Mouse (Mus musculus): ENCODE data around the gene Jakmip3. TPM values are rescaled to one million over a fixed set of nuclear protein-coding genes. Genes with fewer than 3 reads are reported as not detected.

Gene Jakmip3
- polyA plus RNA-seq, 1 experiment from 2014 or later: 0.22 TPM

DNA sequence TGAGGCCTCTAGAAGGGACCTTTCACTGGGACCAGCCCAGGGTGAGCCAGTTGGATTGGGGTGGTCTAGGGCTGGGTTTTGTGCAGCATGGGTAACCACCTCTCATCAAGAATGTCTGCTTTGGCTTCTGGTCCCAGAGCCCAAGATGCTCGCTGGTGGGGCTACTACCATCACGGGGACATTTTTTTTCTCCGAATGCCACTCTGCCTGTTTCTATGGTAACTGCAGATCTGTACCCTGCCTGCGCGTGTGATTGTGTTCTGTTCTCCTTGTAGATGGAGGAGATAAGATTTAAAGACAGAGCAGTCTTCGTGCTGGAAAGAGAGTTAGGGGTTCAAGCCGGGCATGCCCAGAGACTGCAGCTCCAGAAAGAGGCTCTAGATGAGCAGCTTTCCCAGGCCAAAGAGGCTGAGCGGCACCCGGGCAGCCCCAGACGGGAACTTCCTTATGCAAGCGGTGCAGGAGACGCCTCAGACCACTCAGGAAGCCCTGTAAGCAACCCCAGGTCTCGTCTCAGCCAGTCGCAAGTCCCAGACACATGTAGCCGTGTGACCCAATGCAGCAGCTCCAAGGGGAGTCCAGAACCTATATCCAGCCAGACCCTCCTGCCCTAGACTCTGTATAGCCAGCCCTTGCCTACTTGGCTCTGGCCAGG, 76.8 kb downstream of the Jakmip3 start:
- Histone ChIP-seq H3K4me2 (replicated peaks; ENCODE audit: low read depth, low read length) (no peak overlapping the region), H3K4me1 (ENCODE audit: insufficient read depth, low read length) (no peaks in the 10 kb centered on the region), H3K27me3 (ENCODE audit: insufficient read depth, low read length) (no peaks in the 10 kb centered on the region), H3K9me3 (ENCODE audit: low read length) (no peaks in the 10 kb centered on the region), H3K9ac (replicated peaks; ENCODE audit: low read length) (no peak overlapping the region), H3K27ac (ENCODE audit: low read length) (no peak overlapping the region), H3K36me3 (ENCODE audit: insufficient read depth, low read length) (no peaks in the 10 kb centered on the region), H3K4me3 (ENCODE audit: low read length) (no peak overlapping the region)
- 70% methylated on average over 15 of the region's 15 CpGs for WGBS
- ATAC-seq (ENCODE audit: low FRiP score, low TSS enrichment): no peak

DNA sequence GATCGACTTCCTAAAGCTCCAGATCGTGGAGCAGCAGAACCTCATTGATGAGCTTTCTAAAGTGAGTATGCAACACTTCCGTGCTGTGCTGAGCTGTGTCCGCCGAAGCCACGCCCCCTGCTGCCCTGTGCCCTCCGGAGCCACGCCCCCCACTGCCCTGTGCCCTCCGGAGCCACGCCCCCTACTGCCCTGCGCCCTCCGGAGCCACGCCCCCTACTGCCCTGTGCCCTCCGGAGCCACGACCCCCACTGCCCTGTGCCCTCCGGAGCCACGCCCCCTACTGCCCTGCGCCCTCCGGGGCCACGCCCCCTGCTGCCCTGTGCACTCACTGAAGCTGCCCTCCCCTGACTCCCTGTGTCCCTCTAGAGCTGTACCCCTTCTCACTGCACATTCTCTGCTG, 80.4 kb downstream of the Jakmip3 start:
- Histone ChIP-seq H3K27ac (ENCODE audit: low read length) (no peak overlapping the region), H3K9me3 (ENCODE audit: low read length) (no peaks in the 10 kb centered on the region), H3K9ac (replicated peaks; ENCODE audit: low read length) (no peak overlapping the region; the same call in 1 of the 2 replicates), H3K4me2 (replicated peaks; ENCODE audit: low read depth, low read length) (peak overlapping the region; percentile 39), H3K4me3 (ENCODE audit: low read length) (0 out of 2 replicates have a peak overlapping the region, but pooled peaks have one; percentile 2), H3K27me3 (ENCODE audit: insufficient read depth, low read length) (no peaks in the 10 kb centered on the region), H3K36me3 (ENCODE audit: insufficient read depth, low read length) (no peaks in the 10 kb centered on the region), H3K4me1 (ENCODE audit: insufficient read depth, low read length) (0 out of 2 replicates have a peak, but pooled peaks cover 7% of the 10 kb centered on the region)
- no peak for ATAC-seq (ENCODE audit: low FRiP score, low TSS enrichment)
- WGBS: 10% methylated on average over 15 of the region's 20 CpGs

DNA sequence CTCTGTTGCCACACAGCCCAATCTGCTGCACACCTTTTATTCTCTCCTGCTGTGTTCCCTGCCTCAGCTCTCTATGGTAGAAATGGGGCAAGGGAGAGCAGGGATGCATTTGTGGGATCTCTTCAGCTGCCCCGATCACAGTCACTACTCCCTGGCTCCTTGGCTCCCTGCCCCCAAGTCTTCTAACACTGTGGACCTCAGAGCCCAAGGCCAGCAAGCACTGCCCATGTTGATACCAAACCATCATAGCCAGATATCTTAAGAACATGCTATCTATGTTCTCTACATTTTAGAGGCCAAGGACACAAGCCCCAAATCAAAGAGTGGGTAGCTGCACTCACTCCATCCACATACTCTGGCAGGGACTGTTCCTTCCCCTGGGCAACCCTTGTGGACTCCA, 80.8 kb downstream of the Jakmip3 start:
- H3K9ac ChIP-seq (replicated peaks; ENCODE audit: low read length): no peak overlapping the region
- 77% methylated on average over 1 of the region's 1 CpGs for WGBS
- no peak overlapping the region for H3K4me2 ChIP-seq (replicated peaks; ENCODE audit: low read depth, low read length)
- no peaks in the 10 kb centered on the region for H3K36me3 ChIP-seq (ENCODE audit: insufficient read depth, low read length)
- H3K4me1 ChIP-seq (ENCODE audit: insufficient read depth, low read length): 0 out of 2 replicates have a peak, but pooled peaks cover 7% of the 10 kb centered on the region
- no peak overlapping the region for H3K27ac ChIP-seq (ENCODE audit: low read length)
- H3K27me3 ChIP-seq (ENCODE audit: insufficient read depth, low read length): no peaks in the 10 kb centered on the region
- ATAC-seq (ENCODE audit: low FRiP score, low TSS enrichment): no peak
- H3K4me3 ChIP-seq (ENCODE audit: low read length): no peak overlapping the region
- no peaks in the 10 kb centered on the region for H3K9me3 ChIP-seq (ENCODE audit: low read length)

DNA sequence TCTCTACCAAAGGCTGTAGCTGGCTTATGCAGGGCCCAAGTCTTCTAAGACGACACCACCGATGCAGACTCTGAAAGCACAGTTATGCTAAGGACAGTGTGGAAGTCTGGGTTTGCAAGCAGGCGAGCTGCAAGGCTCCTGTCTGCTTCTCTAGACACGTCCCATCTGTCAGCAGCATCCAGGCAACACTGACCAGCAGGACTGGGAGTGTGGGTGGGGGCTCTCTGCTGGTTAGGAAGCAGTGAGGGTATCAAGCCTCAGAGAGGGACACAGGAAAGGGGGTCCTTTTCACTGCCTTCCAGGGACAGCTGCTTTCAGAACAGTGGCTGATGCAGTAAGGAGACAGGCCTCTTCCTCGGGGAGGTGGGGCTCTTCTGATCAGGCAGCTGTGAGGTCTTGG, 86.6 kb downstream of the Jakmip3 start:
- H3K4me2 ChIP-seq (replicated peaks; ENCODE audit: low read depth, low read length): no peak overlapping the region
- H3K4me3 ChIP-seq (ENCODE audit: low read length): no peak overlapping the region
- ATAC-seq (ENCODE audit: low FRiP score, low TSS enrichment): no peak; the same call in 1 of the 2 replicates
- no peaks in the 10 kb centered on the region for H3K27me3 ChIP-seq (ENCODE audit: insufficient read depth, low read length)
- WGBS: 52% methylated on average over 5 of the region's 5 CpGs
- H3K9me3 ChIP-seq (ENCODE audit: low read length): no peaks in the 10 kb centered on the region
- H3K4me1 ChIP-seq (ENCODE audit: insufficient read depth, low read length): 0 out of 2 replicates have a peak, but pooled peaks cover 7% of the 10 kb centered on the region
- no peak overlapping the region for H3K27ac ChIP-seq (ENCODE audit: low read length)
- no peaks in the 10 kb centered on the region for H3K36me3 ChIP-seq (ENCODE audit: insufficient read depth, low read length)
- no peak overlapping the region for H3K9ac ChIP-seq (replicated peaks; ENCODE audit: low read length)

DNA sequence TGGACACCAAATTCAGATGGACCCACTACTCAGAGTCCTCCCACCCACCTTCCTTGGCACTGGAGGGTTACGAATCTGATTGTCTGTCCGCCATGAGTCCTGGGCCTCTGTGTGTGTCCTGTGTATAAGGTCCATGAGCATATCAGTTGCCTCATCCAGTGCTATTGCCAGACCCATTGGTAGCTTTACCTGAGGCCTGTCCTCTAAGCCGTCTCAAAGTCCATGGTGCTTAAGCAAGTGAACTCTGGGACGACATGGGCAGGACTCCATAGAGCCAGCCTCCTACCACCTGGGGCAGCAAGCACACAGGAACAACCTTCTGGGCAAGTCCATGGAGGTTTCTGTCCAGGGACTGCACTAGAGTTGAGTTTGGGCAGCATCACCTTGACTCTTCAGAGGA, 90.7 kb downstream of the Jakmip3 start:
- H3K27ac ChIP-seq (ENCODE audit: low read length): no peak overlapping the region
- no peak for ATAC-seq (ENCODE audit: low FRiP score, low TSS enrichment)
- H3K4me2 ChIP-seq (replicated peaks; ENCODE audit: low read depth, low read length): no peak overlapping the region
- no peaks in the 10 kb centered on the region for H3K27me3 ChIP-seq (ENCODE audit: insufficient read depth, low read length)
- 96% methylated on average over 4 of the region's 4 CpGs for WGBS
- H3K4me1 ChIP-seq (ENCODE audit: insufficient read depth, low read length): no peaks in the 10 kb centered on the region
- H3K4me3 ChIP-seq (ENCODE audit: low read length): no peak overlapping the region
- H3K36me3 ChIP-seq (ENCODE audit: insufficient read depth, low read length): no peaks in the 10 kb centered on the region
- no peak overlapping the region for H3K9ac ChIP-seq (replicated peaks; ENCODE audit: low read length)
- no peaks in the 10 kb centered on the region for H3K9me3 ChIP-seq (ENCODE audit: low read length)

DNA sequence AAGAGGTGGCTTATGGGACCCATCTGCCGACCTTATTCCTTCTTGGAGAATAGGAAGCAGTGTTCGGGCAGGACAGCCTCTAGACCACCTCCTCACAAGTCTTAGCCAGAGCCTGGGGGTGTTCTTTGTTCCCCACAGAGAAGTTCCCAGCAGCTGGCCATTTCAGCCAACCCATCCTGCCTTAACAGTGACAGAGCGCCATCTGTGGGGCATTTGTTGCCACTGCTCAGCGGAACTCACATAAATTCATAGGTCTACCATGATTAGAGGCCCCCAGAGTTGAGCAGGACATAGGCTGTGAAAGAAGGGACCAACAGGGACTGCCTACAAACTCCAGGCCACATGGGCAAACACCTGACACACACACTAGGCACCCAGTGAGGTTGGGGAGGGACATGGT, 122.9 kb downstream of the Jakmip3 start:
- no peaks in the 10 kb centered on the region for H3K9me3 ChIP-seq (ENCODE audit: low read length)
- H3K4me1 ChIP-seq (ENCODE audit: insufficient read depth, low read length): no peaks in the 10 kb centered on the region
- H3K9ac ChIP-seq (replicated peaks; ENCODE audit: low read length): no peak overlapping the region
- ATAC-seq (ENCODE audit: low FRiP score, low TSS enrichment): no peak
- H3K27me3 ChIP-seq (ENCODE audit: insufficient read depth, low read length): no peaks in the 10 kb centered on the region; the same call in 1 of the 2 replicates
- no peak overlapping the region for H3K4me2 ChIP-seq (replicated peaks; ENCODE audit: low read depth, low read length)
- H3K27ac ChIP-seq (ENCODE audit: low read length): no peak overlapping the region
- H3K36me3 ChIP-seq (ENCODE audit: insufficient read depth, low read length): no peaks in the 10 kb centered on the region
- no peak overlapping the region for H3K4me3 ChIP-seq (ENCODE audit: low read length)
- 54% methylated on average over 4 of the region's 4 CpGs for WGBS

DNA sequence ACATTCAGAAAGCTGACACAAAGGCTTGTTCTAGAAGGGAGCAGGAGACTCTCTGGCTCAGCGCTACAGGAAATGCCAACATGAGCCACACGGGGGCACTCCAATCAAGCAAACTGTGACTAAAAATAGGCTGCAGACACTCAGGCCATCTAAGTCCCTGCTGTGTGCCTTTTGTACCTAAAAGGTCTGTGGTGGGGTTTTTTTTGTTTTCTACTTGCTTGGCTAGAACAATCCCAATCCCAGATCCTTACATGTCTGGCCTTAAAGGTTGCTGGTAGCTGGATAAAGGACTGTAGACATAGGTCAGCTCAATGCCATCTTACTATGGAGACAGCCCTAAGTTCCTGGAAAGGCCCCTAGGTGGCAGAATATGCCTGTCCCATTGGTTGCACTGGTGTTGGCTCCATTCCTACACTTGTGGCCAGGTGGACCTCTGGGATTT, 127.7 kb downstream of the Jakmip3 start:
- Histone ChIP-seq H3K4me1 (ENCODE audit: insufficient read depth, low read length) (no peaks in the 10 kb centered on the region), H3K9ac (replicated peaks; ENCODE audit: low read length) (no peak overlapping the region), H3K27ac (ENCODE audit: low read length) (no peak overlapping the region), H3K9me3 (ENCODE audit: low read length) (no peaks in the 10 kb centered on the region), H3K4me2 (replicated peaks; ENCODE audit: low read depth, low read length) (no peak overlapping the region), H3K36me3 (ENCODE audit: insufficient read depth, low read length) (no peaks in the 10 kb centered on the region), H3K27me3 (ENCODE audit: insufficient read depth, low read length) (no peaks in the 10 kb centered on the region; the same call in 1 of the 2 replicates), H3K4me3 (ENCODE audit: low read length) (no peak overlapping the region)
- peak; percentile 72 for ATAC-seq (ENCODE audit: low FRiP score, low TSS enrichment)
- 0% methylated on average over 2 of the region's 2 CpGs for WGBS

DNA sequence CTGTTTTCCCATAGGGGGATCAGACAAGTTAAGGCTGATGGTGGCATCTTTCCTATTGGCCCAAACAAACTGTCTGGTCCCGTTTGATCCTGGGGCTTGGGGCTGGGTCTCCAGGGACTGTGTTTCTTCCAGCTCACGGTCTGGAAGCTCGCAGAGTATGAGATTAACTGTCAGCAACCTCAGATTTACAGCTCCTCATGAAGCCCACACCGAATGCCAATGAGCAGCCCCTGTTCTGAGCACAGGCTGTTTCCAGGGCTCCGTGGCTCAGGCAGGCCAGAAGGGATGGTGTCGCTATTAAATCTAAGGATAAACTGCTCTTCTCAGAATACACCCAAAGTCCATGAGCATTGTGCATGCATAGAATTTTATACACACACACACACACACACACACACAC, 133.7 kb downstream of the Jakmip3 start:
- Histone ChIP-seq H3K27ac (ENCODE audit: low read length) (no peak overlapping the region), H3K4me1 (ENCODE audit: insufficient read depth, low read length) (peaks cover 27% of the 10 kb centered on the region), H3K27me3 (ENCODE audit: insufficient read depth, low read length) (no peaks in the 10 kb centered on the region), H3K36me3 (ENCODE audit: insufficient read depth, low read length) (no peaks in the 10 kb centered on the region), H3K4me2 (replicated peaks; ENCODE audit: low read depth, low read length) (no peak overlapping the region), H3K9ac (replicated peaks; ENCODE audit: low read length) (no peak overlapping the region), H3K4me3 (ENCODE audit: low read length) (no peak overlapping the region), H3K9me3 (ENCODE audit: low read length) (no peaks in the 10 kb centered on the region)
- WGBS: 20% methylated on average over 6 of the region's 6 CpGs
- no peak for ATAC-seq (ENCODE audit: low FRiP score, low TSS enrichment)

DNA sequence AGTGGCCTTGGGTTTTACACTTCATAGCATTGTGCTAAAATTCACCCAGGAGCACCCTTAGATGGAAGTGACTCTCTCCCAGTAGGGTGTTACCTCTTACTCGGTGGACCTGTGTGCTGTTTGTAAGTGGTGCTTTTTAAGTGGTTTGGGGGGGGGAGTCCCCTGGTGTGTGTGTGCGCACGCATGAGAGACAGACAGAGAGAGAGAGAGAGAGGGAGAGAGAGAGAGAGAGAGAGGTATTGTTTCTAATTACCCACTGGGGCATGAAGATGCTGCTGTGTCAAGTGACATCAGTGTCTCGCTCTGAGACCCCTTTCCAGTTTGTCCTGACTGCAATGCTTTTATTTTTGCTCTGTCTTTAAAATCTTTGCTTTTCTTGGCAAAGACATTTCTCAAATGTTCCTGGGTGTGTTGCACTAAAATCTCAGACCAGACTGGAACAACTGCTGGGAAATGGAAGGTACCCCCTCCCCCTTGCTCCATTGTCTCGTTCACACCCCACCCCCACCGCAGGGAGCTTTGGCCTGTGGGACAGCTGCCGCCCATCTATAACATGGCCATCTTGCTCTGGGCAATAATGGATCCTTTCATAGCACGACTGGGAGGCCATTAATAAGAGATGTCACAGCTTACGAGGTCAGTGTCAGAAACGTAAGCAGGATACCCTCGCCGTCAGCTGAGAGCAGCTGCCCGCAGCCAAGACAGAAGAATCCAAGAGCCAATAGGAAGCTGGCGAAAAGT, 134.7 kb downstream of the Jakmip3 start:
- Histone ChIP-seq H3K36me3 (ENCODE audit: insufficient read depth, low read length) (no peaks in the 10 kb centered on the region), H3K27me3 (ENCODE audit: insufficient read depth, low read length) (no peaks in the 10 kb centered on the region), H3K4me3 (ENCODE audit: low read length) (no peak overlapping the region), H3K9me3 (ENCODE audit: low read length) (no peaks in the 10 kb centered on the region), H3K4me2 (replicated peaks; ENCODE audit: low read depth, low read length) (no peak overlapping the region), H3K4me1 (ENCODE audit: insufficient read depth, low read length) (peaks cover 27% of the 10 kb centered on the region), H3K27ac (ENCODE audit: low read length) (no peak overlapping the region), H3K9ac (replicated peaks; ENCODE audit: low read length) (no peak overlapping the region)
- 32% methylated on average over 14 of the region's 14 CpGs for WGBS
- ATAC-seq (ENCODE audit: low FRiP score, low TSS enrichment): no peak

DNA sequence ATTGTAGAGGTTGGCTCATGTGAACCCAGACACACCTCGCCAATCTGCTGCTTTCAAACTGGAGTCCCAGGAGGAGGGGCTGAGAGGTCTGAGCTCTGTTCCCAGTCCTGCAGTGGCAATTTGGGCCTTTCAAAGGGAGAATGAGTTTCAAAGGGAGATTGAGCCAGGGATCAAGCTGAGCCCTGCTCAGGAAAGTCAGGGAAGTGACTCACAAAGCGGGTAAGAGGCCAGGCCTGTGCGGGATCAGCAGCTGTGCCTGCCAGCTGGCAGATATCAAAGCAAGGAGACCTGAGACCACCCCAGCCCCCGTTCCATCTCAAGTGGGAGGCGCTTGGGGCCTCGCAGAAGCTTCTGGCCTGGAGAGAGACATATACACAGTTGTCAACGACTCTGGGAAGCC, 136.8 kb downstream of the Jakmip3 start:
- H3K4me3 ChIP-seq (ENCODE audit: low read length): no peak overlapping the region
- H3K4me1 ChIP-seq (ENCODE audit: insufficient read depth, low read length): peaks cover 29% of the 10 kb centered on the region
- H3K9me3 ChIP-seq (ENCODE audit: low read length): no peaks in the 10 kb centered on the region
- H3K4me2 ChIP-seq (replicated peaks; ENCODE audit: low read depth, low read length): no peak overlapping the region
- no peaks in the 10 kb centered on the region for H3K27me3 ChIP-seq (ENCODE audit: insufficient read depth, low read length)
- no peak for ATAC-seq (ENCODE audit: low FRiP score, low TSS enrichment)
- H3K9ac ChIP-seq (replicated peaks; ENCODE audit: low read length): peak overlapping the region; percentile 23; the same call in 1 of the 2 replicates
- 14% methylated on average over 7 of the region's 7 CpGs for WGBS
- H3K36me3 ChIP-seq (ENCODE audit: insufficient read depth, low read length): no peaks in the 10 kb centered on the region
- no peak overlapping the region for H3K27ac ChIP-seq (ENCODE audit: low read length)
